Mouse (Mus musculus) E14TG2a.4 (cell line): ENCODE results near the gene Gm30191.

Source experiments
- H3K27me3 ChIP-seq: 2 replicates; pipeline ENCODE4 v1.6.1; 2014; ENCODE audit warnings: low read length, control low read depth; ENCODE audit not compliant: insufficient read depth
- H3K36me3 ChIP-seq: 2 replicates; pipeline ENCODE4 v1.6.1; 2014; ENCODE audit warnings: low read length, control low read depth; ENCODE audit not compliant: insufficient read depth
- H3K4me1 ChIP-seq: replicated peaks from 2 replicates; pipeline ENCODE4 v1.6.1; 2014; ENCODE audit warnings: low read depth, low read length, control low read depth
- H3K4me3 ChIP-seq: replicated peaks from 2 replicates; pipeline ENCODE4 v1.5.1; 2014; ENCODE audit warnings: mild to moderate bottlenecking, low read length
- H3K9me3 ChIP-seq: 2 replicates; pipeline ENCODE4 v1.6.1; 2014; ENCODE audit warnings: low read length, control low read depth
- CTCF ChIP-seq: conservative IDR thresholded peaks from 2 replicates; pipeline ENCODE4 v1.5.1; 2014; ENCODE audit warnings: low read length
- NANOG ChIP-seq: IDR thresholded peaks from 2 replicates; pipeline ENCODE4 v1.6.1; 2014; ENCODE audit warnings: borderline replicate concordance, low read length, mixed read lengths
- POU5F1 ChIP-seq: IDR thresholded peaks from 2 replicates; pipeline ENCODE4 v1.6.1; 2014; ENCODE audit warnings: low read length, borderline replicate concordance

Gm30191 gene

GRCm38 (mm10) chr4:134250930-134251240, 4.2 kb downstream of the Gm30191 start:
- Histone ChIP-seq H3K4me1 (peaks cover 89% of the 10 kb centered on the region), H3K27me3 (peaks cover 83% of the 10 kb centered on the region), H3K4me3 (peak overlapping the region; percentile 78), H3K9me3 (no peaks in the 10 kb centered on the region), H3K36me3 (no peaks in the 10 kb centered on the region)
- TF ChIP-seq CTCF (no peak), NANOG (no peak), POU5F1 (no peak)

GRCm38 (mm10) chr4:134251241-134252130, 4.8 kb downstream of the Gm30191 start:
- Histone ChIP-seq H3K27me3 (peaks cover 80% of the 10 kb centered on the region), H3K36me3 (no peaks in the 10 kb centered on the region), H3K9me3 (no peaks in the 10 kb centered on the region), H3K4me3 (peak overlapping the region; percentile 78), H3K4me1 (peaks cover 89% of the 10 kb centered on the region)
- no peak for TF ChIP-seq CTCF
- no peak for TF ChIP-seq POU5F1
- no peak for TF ChIP-seq NANOG

- H3K36me3 ChIP-seq, result no peaks in the 10 kb centered on the region
- H3K27me3 ChIP-seq, result peaks cover 71% of the 10 kb centered on the region
- TF ChIP-seq NANOG (no peak), CTCF (no peak), POU5F1 (no peak)
- peak overlapping the region; percentile 78 for H3K4me3 ChIP-seq
- no peaks in the 10 kb centered on the region for H3K9me3 ChIP-seq
- H3K4me1 ChIP-seq, result peaks cover 89% of the 10 kb centered on the region
Observed at GRCm38 (mm10) chr4:134252131-134252910, 5.6 kb downstream of the Gm30191 start.

- H3K27me3 ChIP-seq, result peaks cover 63% of the 10 kb centered on the region
- H3K9me3 ChIP-seq, result no peaks in the 10 kb centered on the region
- no peak for TF ChIP-seq CTCF
- no peak for TF ChIP-seq NANOG
- TF ChIP-seq POU5F1, result no peak
- H3K36me3 ChIP-seq, result no peaks in the 10 kb centered on the region
- H3K4me1 ChIP-seq, result peaks cover 89% of the 10 kb centered on the region
- H3K4me3 ChIP-seq, result peak overlapping the region; percentile 78
Observed at GRCm38 (mm10) chr4:134252911-134253721, 6.4 kb downstream of the Gm30191 start.

- no peak for TF ChIP-seq NANOG
- TF ChIP-seq CTCF, result no peak
- no peak for TF ChIP-seq POU5F1
- peaks cover 92% of the 10 kb centered on the region for H3K4me1 ChIP-seq
- no peaks in the 10 kb centered on the region for H3K36me3 ChIP-seq
- H3K9me3 ChIP-seq, result no peaks in the 10 kb centered on the region
- H3K27me3 ChIP-seq, result peaks cover 56% of the 10 kb centered on the region
- peak within 1 kb of the TSS; percentile 78 for H3K4me3 ChIP-seq
Observed at GRCm38 (mm10) chr4:134253722-134254324, 7.1 kb downstream of the Gm30191 start, which contains the start of gene Grrp1. TSS of gene Grrp1 (minus strand) at chr4:134254106.

- Histone ChIP-seq H3K36me3 (no peaks in the 10 kb centered on the region), H3K4me3 (no peak overlapping the region), H3K27me3 (peaks cover 46% of the 10 kb centered on the region), H3K4me1 (peaks cover 84% of the 10 kb centered on the region), H3K9me3 (no peaks in the 10 kb centered on the region)
- TF ChIP-seq POU5F1, result no peak
- TF ChIP-seq CTCF, result no peak
- TF ChIP-seq NANOG, result no peak
Observed at GRCm38 (mm10) chr4:134254835-134255234, 8.1 kb downstream of the Gm30191 start.

GRCm38 (mm10) chr4:134255854-134256253, 9.1 kb downstream of the Gm30191 start:
- Histone ChIP-seq H3K4me3 (peak overlapping the region; percentile 41), H3K27me3 (peaks cover 36% of the 10 kb centered on the region), H3K4me1 (peaks cover 74% of the 10 kb centered on the region), H3K36me3 (no peaks in the 10 kb centered on the region), H3K9me3 (no peaks in the 10 kb centered on the region)
- TF ChIP-seq POU5F1 (no peak), NANOG (no peak), CTCF (no peak)
